Comparison of ENCODE assay signal across 9 mouse cellular contexts in the genomic region with DNA sequence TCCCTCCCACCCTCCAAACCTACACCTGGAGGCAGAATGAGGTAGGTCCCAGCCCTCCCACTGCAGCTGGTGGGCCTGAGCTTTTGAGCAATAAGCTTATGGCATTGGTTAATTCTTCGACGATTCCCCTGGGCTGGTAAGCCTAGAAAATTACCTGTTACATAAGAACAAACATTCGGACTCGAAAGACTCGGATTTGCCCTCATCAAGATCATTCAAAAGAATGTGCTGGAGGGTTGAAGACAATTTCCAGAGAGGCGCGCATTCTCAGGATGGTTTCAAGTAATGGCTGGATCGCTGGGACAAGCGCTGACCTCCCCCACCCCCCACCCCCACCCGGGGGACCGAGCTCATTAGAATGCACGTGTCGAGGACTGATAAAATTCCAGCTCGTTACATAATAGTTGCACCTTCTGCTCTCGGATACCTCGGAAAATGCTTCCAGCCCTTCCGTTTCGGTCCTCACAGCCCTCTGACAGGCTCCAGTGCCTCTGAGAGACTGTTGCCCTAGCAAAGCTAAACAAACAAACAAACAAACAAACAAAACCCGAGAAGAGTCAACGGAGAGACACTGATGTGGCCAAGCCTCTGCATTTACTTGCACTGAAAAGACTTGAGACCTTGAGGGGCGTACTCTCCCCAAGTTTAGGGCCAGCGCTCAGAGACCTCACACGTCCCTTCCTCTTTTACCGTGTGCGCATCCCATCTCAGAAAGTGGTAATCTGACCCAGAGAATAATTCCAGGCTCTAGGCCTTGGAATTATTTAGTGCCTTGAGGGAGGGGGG.
DNase-seq lines count a peak whose midpoint lies in the region; ATAC-seq lines count a peak whose summit lies in the region.
"Had no signal": no experiment of that assay in that cellular context is flagged by ENCODE, and none has a peak within 500 bp of the region (broad histone marks: within the 10 kb centered on the region; RNA-seq: fewer than 3 reads in every experiment).

No protein-coding gene starts in this region.

- no peaks in the 10 kb centered on the region for H3K9me3 ChIP-seq in heart, embryonic 13.5 days
- H3K9me3 ChIP-seq in hindbrain, embryonic 15.5 days, result no peaks in the 10 kb centered on the region
- no peaks in the 10 kb centered on the region for H3K9me3 ChIP-seq in midbrain, embryonic 15.5 days

- H3K4me2 ChIP-seq in heart, embryonic 13.5 days, result peak overlapping the region; percentile 72
- H3K4me2 ChIP-seq in hindbrain, embryonic 15.5 days, result peak overlapping the region; percentile 45
- peak overlapping the region; percentile 48 for H3K4me2 ChIP-seq in midbrain, embryonic 15.5 days

- peaks cover 13% of the 10 kb centered on the region for H3K4me1 ChIP-seq in heart, embryonic 13.5 days
- H3K4me1 ChIP-seq in hindbrain, embryonic 15.5 days (replicated peaks), result peaks cover 15% of the 10 kb centered on the region
- peaks cover 13% of the 10 kb centered on the region for H3K4me1 ChIP-seq in midbrain, embryonic 15.5 days

- ATAC-seq in heart, embryonic 13.5 days (ENCODE audit: extremely low read depth, insufficient number of reproducible peaks, low FRiP score, low TSS enrichment), result no peak
- no peak for ATAC-seq in hindbrain, embryonic 15.5 days (ENCODE audit: low FRiP score, low read depth)
- no peak for ATAC-seq in midbrain, embryonic 15.5 days (replicated peaks)

- DNase-seq in heart, postnatal 36 days, result no peak
- DNase-seq in embryo, embryonic 9.5 days (ENCODE audit: extremely low spot score), result peak; percentile 69
- DNase-seq in MN1 (ENCODE audit: low spot score), result no peak
- no peak for DNase-seq in gastrocnemius, postnatal 10 days
- DNase-seq in right cerebral cortex, postnatal 4 days, result no peak
- DNase-seq: B cell, adult 2 months had no signal

- peak overlapping the region; percentile 44 for H3K4me3 ChIP-seq in heart, embryonic 13.5 days
- peak overlapping the region; percentile 18 for H3K4me3 ChIP-seq in hindbrain, embryonic 15.5 days
- H3K4me3 ChIP-seq in midbrain, embryonic 15.5 days, result peak overlapping the region; percentile 22

- H3K9ac ChIP-seq in heart, embryonic 13.5 days, result peak overlapping the region; percentile 56
- no peak overlapping the region for H3K9ac ChIP-seq in hindbrain, embryonic 15.5 days
- H3K9ac ChIP-seq in midbrain, embryonic 15.5 days, result no peak overlapping the region

- intact Hi-C loops in heart, postnatal 36 days (cut with DNase I), result no loop called here

- WGBS in heart, embryonic 13.5 days, result 8% methylated on average over 25 of the region's 25 CpGs
- WGBS in hindbrain, embryonic 15.5 days, result 8% methylated on average over 25 of the region's 25 CpGs
- WGBS in midbrain, embryonic 15.5 days, result 6% methylated on average over 25 of the region's 25 CpGs

- H3K27me3 ChIP-seq in heart, embryonic 13.5 days (replicated peaks), result no peaks in the 10 kb centered on the region
- H3K27me3 ChIP-seq in hindbrain, embryonic 15.5 days, result 0 out of 2 replicates have a peak, but pooled peaks cover 7% of the 10 kb centered on the region
- 0 out of 2 replicates have a peak, but pooled peaks cover 5% of the 10 kb centered on the region for H3K27me3 ChIP-seq in midbrain, embryonic 15.5 days (replicated peaks)

- no peak overlapping the region for H3K27ac ChIP-seq in heart, embryonic 13.5 days (replicated peaks)
- no peak overlapping the region for H3K27ac ChIP-seq in hindbrain, embryonic 15.5 days (replicated peaks)
- H3K27ac ChIP-seq in midbrain, embryonic 15.5 days, result no peak overlapping the region

- no peaks in the 10 kb centered on the region for H3K36me3 ChIP-seq in heart, embryonic 13.5 days
- no peaks in the 10 kb centered on the region for H3K36me3 ChIP-seq in hindbrain, embryonic 15.5 days
- no peaks in the 10 kb centered on the region for H3K36me3 ChIP-seq in midbrain, embryonic 15.5 days (replicated peaks)
